Mouse (Mus musculus): ENCODE data around the gene Wdr25.

DNA sequence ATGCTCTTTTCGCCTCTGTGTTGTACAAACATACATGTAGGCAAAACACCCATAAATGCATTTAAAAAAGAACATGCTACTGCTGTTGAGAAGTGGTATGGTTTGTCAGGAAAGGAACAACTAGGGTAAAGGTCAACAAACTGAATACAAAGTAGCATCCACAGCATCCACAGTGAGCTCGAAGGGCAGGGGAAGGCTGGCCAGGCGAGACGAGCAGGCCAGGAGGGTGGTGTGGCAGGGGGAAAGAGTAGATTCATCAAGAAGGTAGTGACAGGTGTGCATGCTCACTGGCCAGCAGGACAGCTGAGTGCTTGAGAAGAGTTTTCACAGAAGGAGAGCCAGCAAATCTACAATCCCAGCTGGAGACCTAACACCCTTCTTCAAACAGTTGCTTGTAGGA lies 74.2 kb downstream of the Wdr25 start:
- TF ChIP-seq GATA1 (IDR thresholded peaks at IDR 0.05; ENCODE audit: borderline replicate concordance, low read length): no peak
- no peak for TF ChIP-seq FLI1 (IDR thresholded peaks at IDR 0.05; ENCODE audit: low read length)
